Mouse (Mus musculus): Measurements from ENCODE around the gene H2-M10.6. TPM values are rescaled to one million over a fixed set of nuclear protein-coding genes. Genes with fewer than 3 reads are reported as not detected.
"Not testable (repeated sequence)": the region's sequence is repeated elsewhere in the genome, so short reads cannot be mapped to it uniquely, and the experiment has no call there.

The H2-M10.6 gene
- polyA plus RNA-seq, 1 experiment from 2014 or later, result not detected

DNA sequence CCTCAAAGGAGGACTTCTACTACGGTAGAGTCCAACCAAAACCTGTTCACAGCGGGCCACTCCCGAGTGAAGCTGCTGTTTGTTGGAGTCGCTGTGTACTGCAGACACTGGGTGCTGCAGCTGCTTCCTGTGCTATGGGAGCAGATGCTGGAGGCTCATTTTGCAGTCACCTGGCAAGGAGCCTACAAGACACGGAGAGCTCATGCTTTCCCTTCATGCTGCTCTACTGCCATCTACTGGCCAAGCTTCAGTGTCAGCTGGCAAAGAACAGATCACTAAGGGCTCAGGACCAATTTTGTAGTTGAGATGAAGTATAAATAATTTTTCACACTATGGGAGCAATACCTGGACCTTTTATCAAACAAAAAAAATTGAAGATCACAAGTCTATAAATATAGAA lies 14.0 kb downstream of the H2-M10.6 start:
- H3K9me3 ChIP-seq; H3K27me3 ChIP-seq; H3K36me3 ChIP-seq (replicated peaks); H3K4me3 ChIP-seq (replicated peaks); H3K4me1 ChIP-seq; H3K4me2 ChIP-seq; H3K27ac ChIP-seq; H3K9ac ChIP-seq: not testable (repeated sequence)
- ATAC-seq (ENCODE audit: low FRiP score), result peak; percentile 64; the same call in 1 of the 2 replicates
- 17% methylated on average over 5 of the region's 5 CpGs for WGBS

DNA sequence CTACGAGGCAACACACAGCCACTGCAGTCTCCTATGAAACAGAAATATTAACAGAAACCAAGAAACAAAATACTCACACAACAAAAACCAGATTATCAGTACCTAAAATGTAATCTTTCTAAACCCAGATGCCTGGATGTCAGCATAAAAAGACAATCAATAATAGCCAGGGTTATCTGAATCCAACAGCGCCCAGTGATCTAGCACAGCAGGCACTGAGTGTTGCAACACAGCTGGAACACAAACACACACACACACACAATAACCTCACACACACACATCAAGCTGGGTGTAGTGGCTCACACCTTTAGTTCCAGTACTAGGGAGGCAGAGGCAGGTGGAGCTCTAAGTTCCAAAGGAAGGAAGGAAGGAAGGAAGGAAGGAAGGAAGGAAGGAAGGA lies 16.5 kb downstream of the H2-M10.6 start:
- H3K9me3 ChIP-seq, result no peaks in the 10 kb centered on the region
- peaks cover 6% of the 10 kb centered on the region; the same call in 1 of the 2 replicates for H3K27me3 ChIP-seq
- ATAC-seq (ENCODE audit: low FRiP score), result no peak
- no peak overlapping the region for H3K27ac ChIP-seq
- H3K9ac ChIP-seq, result no peak overlapping the region
- no peaks in the 10 kb centered on the region for H3K4me1 ChIP-seq
- no peak overlapping the region for H3K4me3 ChIP-seq (replicated peaks)
- no peak overlapping the region for H3K4me2 ChIP-seq
- H3K36me3 ChIP-seq (replicated peaks), result no peaks in the 10 kb centered on the region
- WGBS, result 91% methylated on average over 2 of the region's 2 CpGs

DNA sequence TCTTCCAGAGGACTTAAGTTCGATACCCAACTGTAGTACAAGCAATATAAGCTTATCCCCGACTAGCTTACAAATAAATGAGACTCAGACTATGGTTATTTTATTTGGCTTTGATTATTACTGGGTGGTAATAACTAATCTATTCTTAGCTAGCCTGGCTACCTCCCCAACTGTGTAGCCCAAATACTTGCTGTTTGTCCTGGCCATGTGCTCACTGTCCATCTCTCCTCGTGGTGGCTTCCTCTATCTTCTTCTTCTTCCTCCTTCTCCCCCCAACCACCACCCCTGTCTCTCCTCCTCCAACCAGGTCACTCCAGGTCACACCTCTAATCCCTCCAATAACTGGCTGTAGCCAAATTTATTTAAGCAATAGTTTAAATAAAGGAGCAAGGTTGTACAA lies 18.5 kb downstream of the H2-M10.6 start:
- Histone ChIP-seq H3K9me3 (no peaks in the 10 kb centered on the region), H3K27me3 (peaks cover 6% of the 10 kb centered on the region; the same call in 1 of the 2 replicates), H3K4me3 (replicated peaks) (no peak overlapping the region), H3K4me1 (no peaks in the 10 kb centered on the region), H3K9ac (no peak overlapping the region), H3K4me2 (no peak overlapping the region), H3K36me3 (replicated peaks) (no peaks in the 10 kb centered on the region), H3K27ac (no peak overlapping the region)
- WGBS, result 78% methylated on average over 3 of the region's 3 CpGs
- ATAC-seq (ENCODE audit: low FRiP score), result no peak

DNA sequence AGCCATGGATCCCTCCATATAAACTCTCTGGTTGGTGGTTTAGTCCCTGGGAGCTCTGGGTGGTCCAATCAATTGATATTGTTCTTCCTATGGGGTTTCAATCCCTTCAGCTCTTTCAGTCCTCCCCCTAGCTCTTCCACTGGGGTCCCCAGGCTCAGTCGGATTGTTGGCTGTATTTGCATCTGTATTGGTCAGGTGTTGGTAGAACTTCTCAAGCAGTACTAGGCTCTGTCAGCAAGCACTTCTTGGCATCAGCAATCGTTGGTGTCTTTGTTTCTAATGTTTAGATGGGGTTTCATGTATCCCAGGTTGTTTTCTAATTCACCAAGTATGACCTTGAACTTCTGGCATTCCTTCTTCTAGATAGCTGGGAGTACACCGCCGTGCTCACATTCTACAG lies 20.7 kb downstream of the H2-M10.6 start:
- Histone ChIP-seq H3K9me3 (no peaks in the 10 kb centered on the region), H3K36me3 (replicated peaks) (no peaks in the 10 kb centered on the region), H3K4me3 (replicated peaks) (no peak overlapping the region), H3K27me3 (peaks cover 4% of the 10 kb centered on the region; the same call in 1 of the 2 replicates), H3K27ac (no peak overlapping the region), H3K4me1 (peaks cover 9% of the 10 kb centered on the region; the same call in 1 of the 2 replicates), H3K9ac (no peak overlapping the region), H3K4me2 (no peak overlapping the region)
- ATAC-seq (ENCODE audit: low FRiP score), result no peak
- 61% methylated on average over 4 of the region's 4 CpGs for whole genome bisulfite sequencing

DNA sequence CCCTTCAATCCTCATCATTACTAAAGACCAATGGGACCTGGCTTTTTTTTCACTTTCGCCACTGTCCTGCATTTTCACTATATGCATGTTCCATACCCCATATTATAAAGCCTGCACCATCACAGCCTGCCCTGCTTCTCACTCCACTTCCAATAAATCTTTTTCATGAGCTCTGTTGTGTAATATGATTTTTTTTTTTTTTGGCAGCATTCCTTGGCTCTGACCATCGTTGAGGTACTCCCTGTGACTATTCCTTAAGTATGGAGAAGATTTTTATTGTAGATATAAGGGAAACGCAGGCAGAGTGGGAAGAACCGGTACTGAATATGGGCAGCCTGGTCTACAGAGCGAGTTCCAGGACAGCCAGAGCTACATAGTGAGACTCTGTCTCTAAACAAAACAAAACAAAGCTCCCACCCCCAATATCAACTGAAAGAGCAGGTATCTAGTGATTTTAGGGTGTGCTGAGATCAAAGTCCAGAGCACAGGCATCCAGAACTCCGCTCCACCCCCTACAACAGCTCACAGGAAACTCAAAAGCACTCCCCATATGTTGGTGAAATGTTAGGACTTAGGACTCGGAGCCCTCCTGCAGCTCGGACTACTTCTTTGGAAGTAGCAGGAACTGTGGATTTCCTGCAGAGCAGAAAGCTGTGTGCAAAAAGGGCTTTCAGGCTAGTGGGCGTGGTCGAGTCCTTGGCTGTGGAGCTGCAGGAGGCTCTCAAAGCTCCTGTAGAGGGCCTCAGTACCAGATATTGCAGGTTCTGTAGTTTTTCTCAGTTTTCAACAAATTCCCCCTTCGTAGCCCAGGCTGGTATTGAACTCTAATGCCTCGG lies 23.8 kb downstream of the H2-M10.6 start:
- Histone ChIP-seq H3K27ac (peak overlapping the region; percentile 51; the same call in 1 of the 2 replicates), H3K9me3 (no peaks in the 10 kb centered on the region), H3K4me3 (replicated peaks) (peak overlapping the region; percentile 69; the same call in 1 of the 2 replicates), H3K4me1 (peaks cover 18% of the 10 kb centered on the region), H3K4me2 (peak overlapping the region; percentile 62), H3K9ac (no peak overlapping the region), H3K36me3 (replicated peaks) (0 out of 2 replicates have a peak, but pooled peaks cover 3% of the 10 kb centered on the region), H3K27me3 (no peaks in the 10 kb centered on the region)
- WGBS, result 36% methylated on average over 12 of the region's 12 CpGs
- no peak for ATAC-seq (ENCODE audit: low FRiP score)

GRCm38 (mm10) chr17:36836427-36836812 lies 24.4 kb downstream of the H2-M10.6 start:
- Histone ChIP-seq H3K4me1 (peaks cover 18% of the 10 kb centered on the region), H3K4me3 (replicated peaks) (peak overlapping the region; percentile 69), H3K27me3 (no peaks in the 10 kb centered on the region), H3K4me2 (peak overlapping the region; percentile 62), H3K36me3 (replicated peaks) (0 out of 2 replicates have a peak, but pooled peaks cover 3% of the 10 kb centered on the region), H3K27ac (peak overlapping the region; percentile 51; the same call in 1 of the 2 replicates), H3K9me3 (no peaks in the 10 kb centered on the region), H3K9ac (peak overlapping the region; percentile 47)
- WGBS, result 18% methylated on average over 3 of the region's 3 CpGs
- peak; percentile 27 for ATAC-seq (ENCODE audit: low FRiP score)

GRCm38 (mm10) chr17:36836874-36837647 lies 25.1 kb downstream of the H2-M10.6 start, which contains the start of gene Trim26:
Trim26 (plus strand) TSS chr17:36837134.
- no peaks in the 10 kb centered on the region for H3K9me3 ChIP-seq
- peak within 1 kb of the TSS; percentile 62 for H3K4me2 ChIP-seq
- peak within 1 kb of the TSS; percentile 93 for H3K27ac ChIP-seq
- 0 out of 2 replicates have a peak, but pooled peaks cover 3% of the 10 kb centered on the region for H3K36me3 ChIP-seq (replicated peaks)
- peak; percentile 99 for ATAC-seq (ENCODE audit: low FRiP score)
- H3K9ac ChIP-seq, result peak within 1 kb of the TSS; percentile 84
- H3K4me1 ChIP-seq, result peaks cover 18% of the 10 kb centered on the region
- H3K4me3 ChIP-seq (replicated peaks), result peak within 1 kb of the TSS; percentile 69
- no peaks in the 10 kb centered on the region for H3K27me3 ChIP-seq
- under 1% methylated on average over 58 of the region's 58 CpGs for WGBS

- 90% methylated on average over 5 of the region's 5 CpGs for WGBS
- Histone ChIP-seq H3K4me2 (no peak overlapping the region), H3K27me3 (no peaks in the 10 kb centered on the region), H3K4me3 (replicated peaks) (no peak overlapping the region), H3K36me3 (replicated peaks) (0 out of 2 replicates have a peak, but pooled peaks cover 3% of the 10 kb centered on the region), H3K4me1 (peaks cover 18% of the 10 kb centered on the region), H3K27ac (no peak overlapping the region), H3K9me3 (no peaks in the 10 kb centered on the region), H3K9ac (no peak overlapping the region)
- ATAC-seq (ENCODE audit: low FRiP score), result no peak
Measured at GRCm38 (mm10) chr17:36839001-36839400, 27.0 kb downstream of the H2-M10.6 start.

- Histone ChIP-seq H3K36me3 (replicated peaks) (0 out of 2 replicates have a peak, but pooled peaks cover 3% of the 10 kb centered on the region), H3K27ac (no peak overlapping the region), H3K9me3 (no peaks in the 10 kb centered on the region), H3K4me1 (peaks cover 18% of the 10 kb centered on the region), H3K4me3 (replicated peaks) (no peak overlapping the region), H3K27me3 (no peaks in the 10 kb centered on the region), H3K9ac (no peak overlapping the region), H3K4me2 (no peak overlapping the region)
- 91% methylated on average over 3 of the region's 3 CpGs for WGBS
- no peak for ATAC-seq (ENCODE audit: low FRiP score)
Measured at GRCm38 (mm10) chr17:36839931-36840330, 28.0 kb downstream of the H2-M10.6 start.

DNA sequence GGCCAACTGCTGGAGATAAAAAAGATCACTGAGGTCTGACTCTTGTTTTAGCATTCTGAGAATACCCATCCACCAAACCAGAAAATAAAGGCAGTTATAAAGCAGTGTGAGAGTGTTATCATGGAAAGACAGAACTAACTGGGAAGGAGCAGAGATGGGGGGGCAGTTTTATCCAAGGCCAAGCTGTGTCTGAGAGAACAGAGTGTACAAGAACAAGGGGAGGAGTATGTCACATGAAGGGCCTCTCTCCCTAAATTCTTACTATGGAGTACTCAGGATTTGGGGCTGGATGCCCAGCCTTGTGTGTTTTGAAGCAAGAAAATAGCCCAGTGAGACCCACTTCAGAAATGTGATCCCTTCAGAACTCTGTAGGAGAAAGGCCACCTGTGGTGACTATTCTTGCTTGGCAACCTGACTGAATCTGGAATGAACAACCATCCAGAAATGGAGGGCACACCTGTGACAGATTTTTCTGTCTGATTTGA lies 29.0 kb downstream of the H2-M10.6 start:
- Histone ChIP-seq H3K4me3 (replicated peaks) (no peak overlapping the region), H3K27me3 (no peaks in the 10 kb centered on the region), H3K4me2 (no peak overlapping the region), H3K9me3 (no peaks in the 10 kb centered on the region), H3K27ac (no peak overlapping the region), H3K4me1 (peaks cover 14% of the 10 kb centered on the region), H3K9ac (no peak overlapping the region), H3K36me3 (replicated peaks) (0 out of 2 replicates have a peak, but pooled peaks cover 3% of the 10 kb centered on the region)
- ATAC-seq (ENCODE audit: low FRiP score), result no peak

DNA sequence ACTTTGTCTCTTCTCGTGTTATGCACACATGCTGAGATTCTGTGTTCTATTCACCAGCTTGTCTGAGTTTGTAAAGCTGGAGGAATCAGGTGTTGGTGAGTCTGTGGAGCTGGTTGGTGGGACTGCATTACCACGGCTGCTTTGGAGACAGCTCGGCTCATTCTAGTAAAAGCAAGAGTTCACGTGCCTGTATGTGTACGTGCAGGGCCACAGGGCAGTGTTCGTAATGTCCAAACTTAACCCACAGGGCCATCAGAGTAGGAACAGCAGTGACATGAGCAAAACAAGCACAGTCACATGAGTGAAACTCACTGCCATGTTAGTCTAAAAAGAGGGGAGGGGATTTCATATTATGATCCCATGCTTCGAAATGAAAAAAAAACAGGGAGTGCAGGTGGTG lies 31.7 kb downstream of the H2-M10.6 start:
- Histone ChIP-seq H3K4me2 (no peak overlapping the region), H3K27me3 (no peaks in the 10 kb centered on the region), H3K4me1 (peaks cover 4% of the 10 kb centered on the region; the same call in 1 of the 2 replicates), H3K27ac (no peak overlapping the region), H3K9me3 (no peaks in the 10 kb centered on the region), H3K9ac (no peak overlapping the region), H3K36me3 (replicated peaks) (0 out of 2 replicates have a peak, but pooled peaks cover 3% of the 10 kb centered on the region), H3K4me3 (replicated peaks) (no peak overlapping the region)
- 80% methylated on average over 7 of the region's 7 CpGs for WGBS
- ATAC-seq (ENCODE audit: low FRiP score), result no peak

GRCm38 (mm10) chr17:36844286-36844719 lies 32.3 kb downstream of the H2-M10.6 start:
- no peak for ATAC-seq (ENCODE audit: low FRiP score)
- Histone ChIP-seq H3K4me2 (no peak overlapping the region), H3K9ac (no peak overlapping the region)

More at GRCm38 (mm10) chr17:36844286-36844719, 32.3 kb downstream of the H2-M10.6 start:
- Histone ChIP-seq H3K27me3 (no peaks in the 10 kb centered on the region), H3K4me3 (replicated peaks) (no peak overlapping the region), H3K36me3 (replicated peaks) (0 out of 2 replicates have a peak, but pooled peaks cover 3% of the 10 kb centered on the region), H3K9me3 (no peaks in the 10 kb centered on the region), H3K4me1 (no peaks in the 10 kb centered on the region), H3K27ac (no peak overlapping the region)

All from forebrain, embryonic 12.5 days (tissue).